Mouse (Mus musculus): Measurements from ENCODE around the gene Rnase4. TPM values are rescaled to one million over a fixed set of nuclear protein-coding genes. Genes with fewer than 3 reads are reported as not detected.

The Rnase4 gene
- polyA plus RNA-seq (2012; ENCODE audit: insufficient read depth, low replicate concordance), result 1.6 TPM in 1 of 2 replicates, not detected in the other

- Histone ChIP-seq H3K9me3 (no peaks in the 10 kb centered on the region), H3K4me1 (peaks cover 46% of the 10 kb centered on the region), H3K27me3 (replicated peaks) (no peaks in the 10 kb centered on the region), H3K4me3 (replicated peaks) (peak within 1 kb of the TSS; percentile 96), H3K36me3 (replicated peaks; ENCODE audit: low read length) (no peaks in the 10 kb centered on the region)
- TF ChIP-seq GATA1 (IDR thresholded peaks at IDR 0.05; ENCODE audit: borderline replicate concordance, low read length) (no peak), FLI1 (IDR thresholded peaks at IDR 0.05; ENCODE audit: low read length) (no peak)
Measured at GRCm38 (mm10) chr14:51090921-51091900, at the start of gene Rnase4, which contains the start of gene Ang. Gene Rnase4, plus strand, starts transcription at chr14:51091077. Gene Ang, plus strand, starts transcription at chr14:51091150.

- TF ChIP-seq FLI1 (IDR thresholded peaks at IDR 0.05; ENCODE audit: low read length), result no peak
- TF ChIP-seq GATA1 (IDR thresholded peaks at IDR 0.05; ENCODE audit: borderline replicate concordance, low read length), result no peak
- H3K27me3 ChIP-seq (replicated peaks), result no peaks in the 10 kb centered on the region
- H3K9me3 ChIP-seq, result no peaks in the 10 kb centered on the region
- H3K4me1 ChIP-seq, result peaks cover 9% of the 10 kb centered on the region; the same call in 1 of the 2 replicates
- no peak within 1 kb of the TSS for H3K4me3 ChIP-seq (replicated peaks)
- no peaks in the 10 kb centered on the region for H3K36me3 ChIP-seq (replicated peaks; ENCODE audit: low read length)
Measured at GRCm38 (mm10) chr14:51041769-51042168, 49.1 kb upstream of the Rnase4 start, which contains the start of gene Rnase9. Gene Rnase9, minus strand, starts transcription at chr14:51041869.

GRCm38 (mm10) chr14:51047846-51048245 is 43.0 kb upstream of the Rnase4 start:
- Histone ChIP-seq H3K27me3 (replicated peaks) (peaks cover 2% of the 10 kb centered on the region), H3K36me3 (replicated peaks; ENCODE audit: low read length) (no peaks in the 10 kb centered on the region), H3K4me3 (replicated peaks) (no peak overlapping the region), H3K4me1 (peaks cover 14% of the 10 kb centered on the region), H3K9me3 (no peaks in the 10 kb centered on the region)
- no peak for TF ChIP-seq FLI1 (IDR thresholded peaks at IDR 0.05; ENCODE audit: low read length)
- TF ChIP-seq GATA1 (IDR thresholded peaks at IDR 0.05; ENCODE audit: borderline replicate concordance, low read length), result no peak

- no peaks in the 10 kb centered on the region for H3K9me3 ChIP-seq
- TF ChIP-seq FLI1 (IDR thresholded peaks at IDR 0.05; ENCODE audit: low read length) (no peak), GATA1 (IDR thresholded peaks at IDR 0.05; ENCODE audit: borderline replicate concordance, low read length) (no peak)
- H3K4me1 ChIP-seq, result peaks cover 12% of the 10 kb centered on the region
- no peak within 1 kb of the TSS for H3K4me3 ChIP-seq (replicated peaks)
- peaks cover 2% of the 10 kb centered on the region for H3K27me3 ChIP-seq (replicated peaks)
- no peaks in the 10 kb centered on the region for H3K36me3 ChIP-seq (replicated peaks; ENCODE audit: low read length)
Measured at GRCm38 (mm10) chr14:51050063-51050462, 40.8 kb upstream of the Rnase4 start, which contains the start of gene Rnase11. Gene Rnase11, minus strand, starts transcription at chr14:51050163.

GRCm38 (mm10) chr14:51051941-51052340 is 38.9 kb upstream of the Rnase4 start:
- no peak for TF ChIP-seq GATA1 (IDR thresholded peaks at IDR 0.05; ENCODE audit: borderline replicate concordance, low read length)
- Histone ChIP-seq H3K27me3 (replicated peaks) (peaks cover 2% of the 10 kb centered on the region), H3K9me3 (no peaks in the 10 kb centered on the region)

GRCm38 (mm10) chr14:51053176-51053575 is 37.7 kb upstream of the Rnase4 start:
- no peaks in the 10 kb centered on the region for H3K36me3 ChIP-seq (replicated peaks; ENCODE audit: low read length)

More at GRCm38 (mm10) chr14:51051941-51052340, 38.9 kb upstream of the Rnase4 start:
- H3K4me3 ChIP-seq (replicated peaks), result no peak overlapping the region
- H3K4me1 ChIP-seq, result peaks cover 13% of the 10 kb centered on the region
- H3K36me3 ChIP-seq (replicated peaks; ENCODE audit: low read length), result no peaks in the 10 kb centered on the region

GRCm38 (mm10) chr14:51054243-51055237 is 36.3 kb upstream of the Rnase4 start:
- H3K27me3 ChIP-seq (replicated peaks), result peaks cover under 1% of the 10 kb centered on the region
- H3K4me3 ChIP-seq (replicated peaks), result no peak overlapping the region
- H3K36me3 ChIP-seq (replicated peaks; ENCODE audit: low read length), result no peaks in the 10 kb centered on the region
- H3K9me3 ChIP-seq, result no peaks in the 10 kb centered on the region
- TF ChIP-seq GATA1 (IDR thresholded peaks at IDR 0.05; ENCODE audit: borderline replicate concordance, low read length), result no peak
- TF ChIP-seq FLI1 (IDR thresholded peaks at IDR 0.05; ENCODE audit: low read length), result no peak
- H3K4me1 ChIP-seq, result peaks cover 29% of the 10 kb centered on the region

More at GRCm38 (mm10) chr14:51053176-51053575, 37.7 kb upstream of the Rnase4 start:
- TF ChIP-seq FLI1 (IDR thresholded peaks at IDR 0.05; ENCODE audit: low read length), result no peak
- TF ChIP-seq GATA1 (IDR thresholded peaks at IDR 0.05; ENCODE audit: borderline replicate concordance, low read length), result no peak
- peaks cover 2% of the 10 kb centered on the region for H3K27me3 ChIP-seq (replicated peaks)
- H3K9me3 ChIP-seq, result no peaks in the 10 kb centered on the region
- H3K4me1 ChIP-seq, result peaks cover 18% of the 10 kb centered on the region
- H3K4me3 ChIP-seq (replicated peaks), result no peak overlapping the region

GRCm38 (mm10) chr14:51057401-51057831 is 33.5 kb upstream of the Rnase4 start, which contains the start of gene Rnase12:
Gene Rnase12, minus strand, starts transcription at chr14:51057661.
- Histone ChIP-seq H3K9me3 (no peaks in the 10 kb centered on the region), H3K27me3 (replicated peaks) (no peaks in the 10 kb centered on the region), H3K4me1 (peaks cover 51% of the 10 kb centered on the region), H3K36me3 (replicated peaks; ENCODE audit: low read length) (no peaks in the 10 kb centered on the region), H3K4me3 (replicated peaks) (no peak within 1 kb of the TSS)
- TF ChIP-seq FLI1 (IDR thresholded peaks at IDR 0.05; ENCODE audit: low read length), result no peak
- TF ChIP-seq GATA1 (IDR thresholded peaks at IDR 0.05; ENCODE audit: borderline replicate concordance, low read length), result no peak

- Histone ChIP-seq H3K36me3 (replicated peaks; ENCODE audit: low read length) (no peaks in the 10 kb centered on the region), H3K27me3 (replicated peaks) (no peaks in the 10 kb centered on the region), H3K9me3 (no peaks in the 10 kb centered on the region), H3K4me1 (peaks cover 58% of the 10 kb centered on the region), H3K4me3 (replicated peaks) (no peak overlapping the region)
- no peak for TF ChIP-seq GATA1 (IDR thresholded peaks at IDR 0.05; ENCODE audit: borderline replicate concordance, low read length)
- TF ChIP-seq FLI1 (IDR thresholded peaks at IDR 0.05; ENCODE audit: low read length), result no peak
Measured at GRCm38 (mm10) chr14:51060761-51061160, 30.1 kb upstream of the Rnase4 start.

All from megakaryocyte, embryonic 14.5 days (primary cell).